Mouse (Mus musculus) layer of hippocampus, postnatal 10 days (tissue): Measurements from ENCODE around the gene Ehbp1. TPM values are rescaled to one million over a fixed set of nuclear protein-coding genes. Genes with fewer than 3 reads are reported as not detected.

ENCODE experiments used
- DNase-seq, 2 experiments: peaks; one replicate each; pipeline ENCODE4 v3.0.0; 2021; ENCODE audit warnings: low spot score in 2 of 2
- total RNA-seq, 2 experiments: library from RNA; stranded (reverse); gene quantifications; 2 replicates each; pipeline ENCODE4 v1.2.3; 2021

Ehbp1 gene
- total RNA-seq, 2 experiments from 2014 or later: 60.8 to 66.3 TPM

DNA sequence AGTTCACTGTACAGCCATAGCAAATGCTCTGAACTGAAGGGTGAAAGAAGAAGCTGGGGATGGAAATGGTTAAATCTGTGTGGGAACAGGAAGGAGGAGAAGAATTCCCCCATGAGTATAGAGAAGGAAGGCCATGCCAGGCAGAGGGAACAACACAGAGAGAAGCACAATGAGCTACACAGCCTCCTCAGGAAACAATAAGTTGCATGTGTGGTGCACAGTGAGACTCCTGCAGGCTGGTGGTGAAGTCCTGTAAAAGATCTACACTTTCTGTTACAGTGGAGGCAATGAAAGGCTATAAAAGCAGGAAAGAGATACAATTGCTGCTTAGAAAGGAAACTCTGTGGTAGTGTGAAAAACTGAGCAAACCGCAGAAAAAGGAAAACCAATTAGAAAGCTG lies 357.0 kb downstream of the Ehbp1 start:
- DNase-seq: no peak

DNA sequence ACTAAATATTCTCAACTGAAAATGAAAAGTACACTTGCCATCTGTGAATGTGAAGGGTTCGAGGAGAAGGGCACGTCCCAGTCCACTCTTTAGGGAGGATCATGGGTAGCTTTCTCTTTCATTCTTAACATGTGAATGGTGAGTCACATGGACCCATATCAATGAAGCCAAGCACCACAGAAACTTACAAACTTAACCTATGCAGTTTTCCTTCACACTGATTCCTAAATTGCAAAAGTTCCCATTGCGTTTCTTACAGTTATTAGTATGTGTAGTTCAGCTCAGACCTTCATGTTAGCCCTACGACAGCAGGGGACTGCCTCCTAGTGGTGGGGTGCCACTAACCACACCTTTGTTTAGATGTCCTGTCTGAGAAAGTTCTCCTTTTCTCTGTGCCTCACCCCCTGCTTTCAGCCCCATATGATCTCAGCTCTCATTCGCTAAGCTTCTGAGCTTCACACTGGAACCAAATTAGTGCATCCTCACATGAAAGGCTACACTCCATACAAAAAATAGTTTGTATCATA lies 368.0 kb downstream of the Ehbp1 start:
- no peak for DNase-seq

DNA sequence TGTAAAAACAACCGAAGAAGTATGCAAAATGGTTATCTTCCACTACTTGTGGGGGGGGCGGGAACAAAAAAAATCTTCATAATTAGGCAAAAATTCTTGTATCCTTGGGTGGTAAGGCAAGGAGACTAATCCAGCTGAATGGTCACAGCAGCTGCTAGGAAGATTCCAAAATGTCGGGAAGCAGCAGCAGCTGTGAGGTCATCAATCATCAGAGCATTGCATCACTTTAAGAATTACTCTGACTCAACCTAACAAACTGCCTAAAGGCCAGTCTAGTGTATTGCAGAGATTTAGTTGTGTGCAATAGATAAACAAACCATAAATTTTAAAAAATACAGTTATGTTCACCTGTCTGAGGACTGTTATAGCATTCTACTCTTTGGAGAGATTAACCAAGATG lies 368.5 kb downstream of the Ehbp1 start:
- DNase-seq: no peak

DNA sequence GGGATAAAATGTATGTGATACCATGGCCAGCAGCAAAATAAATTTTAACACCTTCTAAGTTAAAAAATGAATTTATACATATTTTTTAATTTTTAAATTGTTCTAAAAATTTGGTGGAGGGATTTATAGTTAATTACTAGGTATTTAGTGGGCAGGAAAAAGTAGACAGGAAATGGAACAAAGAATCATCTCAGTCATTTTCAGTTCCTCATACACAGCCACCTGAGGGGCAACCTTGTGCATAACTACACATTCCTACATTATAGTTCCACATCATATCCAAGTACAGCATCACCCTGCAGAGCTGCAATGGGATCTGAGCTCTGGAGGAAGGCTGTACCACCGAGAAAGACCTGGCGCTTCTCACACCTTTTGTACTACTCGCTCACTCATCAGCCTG lies 373.2 kb downstream of the Ehbp1 start:
- no peak for DNase-seq

Other genes with a start within 250 kb of the Ehbp1 start
- 1 to 10 TPM; 6.6 TPM for gene Tmem17, start 169.8 kb upstream of the Ehbp1 start, total RNA-seq